Mouse (Mus musculus): ENCODE measurements around the gene Gm8439. TPM values are rescaled to one million over a fixed set of nuclear protein-coding genes. Genes with fewer than 3 reads are reported as not detected.

Gm8439 gene
- total RNA-seq, 2 experiments from 2014 or later, result not detected

Other genes with a start within 250 kb of the Gm8439 start
- gene Scmh1, start 183.5 kb upstream of the Gm8439 start, total RNA-seq (2015; ENCODE audit: low replicate concordance), result 7.3 and 9.8 TPM in 2 replicates
- 3.2 and 4.7 TPM in 2 replicates for gene Scmh1, start 183.5 kb upstream of the Gm8439 start, total RNA-seq (2017; ENCODE audit: low replicate concordance)
- gene Slfnl1, start 56.5 kb upstream of the Gm8439 start, total RNA-seq (2015; ENCODE audit: low replicate concordance), result not detected in 2 replicates
- not detected in 2 replicates for gene Slfnl1, start 56.5 kb upstream of the Gm8439 start, total RNA-seq (2017; ENCODE audit: low replicate concordance)
- 8.6 and 10.0 TPM in 2 replicates for gene Ctps, start 18.5 kb upstream of the Gm8439 start, total RNA-seq (2015; ENCODE audit: low replicate concordance)
- gene Ctps, start 18.5 kb upstream of the Gm8439 start, total RNA-seq (2017; ENCODE audit: low replicate concordance), result 8.9 and 13.5 TPM in 2 replicates
- gene Cited4, start 77.8 kb downstream of the Gm8439 start, total RNA-seq (2015; ENCODE audit: low replicate concordance), result 1.7 and 2.5 TPM in 2 replicates
- 5.4 and 7.0 TPM in 2 replicates for gene Cited4, start 77.8 kb downstream of the Gm8439 start, total RNA-seq (2017; ENCODE audit: low replicate concordance)
- not detected in 2 replicates for gene Kcnq4, start 159.9 kb downstream of the Gm8439 start, total RNA-seq (2015; ENCODE audit: low replicate concordance)
- not detected in 2 replicates for gene Kcnq4, start 159.9 kb downstream of the Gm8439 start, total RNA-seq (2017; ENCODE audit: low replicate concordance)
- gene Nfyc, start 242.8 kb downstream of the Gm8439 start, total RNA-seq (2015; ENCODE audit: low replicate concordance), result 27.9 and 30.3 TPM in 2 replicates
- gene Nfyc, start 242.8 kb downstream of the Gm8439 start, total RNA-seq (2017; ENCODE audit: low replicate concordance), result 30.0 and 36.3 TPM in 2 replicates